Comparison of ENCODE assay signal across 14 mouse cellular contexts in the genomic region with DNA sequence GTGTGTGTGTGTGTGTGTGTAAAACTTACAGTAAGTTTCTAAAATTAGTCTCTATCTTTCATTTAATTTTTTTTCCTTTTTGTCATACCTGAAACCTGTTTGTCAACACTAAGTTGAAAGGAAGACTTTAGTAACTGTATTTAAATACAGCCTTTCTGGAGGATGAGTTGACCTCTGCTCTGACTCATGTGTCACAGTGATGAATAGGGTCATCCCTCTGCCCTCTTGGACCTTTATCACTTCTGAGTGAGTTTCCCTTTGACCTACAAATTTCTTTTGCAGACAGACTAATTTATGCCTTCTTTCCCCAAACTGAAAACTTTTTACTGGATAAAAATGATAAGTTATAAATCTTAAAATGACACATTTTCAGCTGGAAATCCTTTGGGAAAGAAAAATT.
A peak's percentile ranks its signal among the peaks of the same experiment; 100 is the strongest.
DNase-seq lines count a peak whose midpoint lies in the region.
"Had no signal": no experiment of that assay in that cellular context is flagged by ENCODE, and none has a peak within 500 bp of the region (broad histone marks: within the 10 kb centered on the region; RNA-seq: fewer than 3 reads in every experiment).

No protein-coding gene starts in this region.

- peak; percentile 59 for DNase-seq in adrenal gland, adult 2 months
- no peak for DNase-seq in adrenal gland, postnatal 25 days
- peak; percentile 17 for DNase-seq in adrenal gland, adult 8-10 months
- peak; percentile 70 for DNase-seq in embryo, embryonic 10 days (ENCODE audit: low spot score)
- DNase-seq in mesoderm, embryonic 11.5 days (ENCODE audit: low read depth, low spot score) = peak; percentile 50
- no peak for DNase-seq in ovary, postnatal 10 days (ENCODE audit: low spot score)
- no peak for DNase-seq in layer of hippocampus, postnatal 14 days (ENCODE audit: low spot score in 2 of 2)
- DNase-seq: cerebellum, adult 11-12 months; cerebellum, adult 9-10 months; cerebellum, postnatal 25 days; gastrocnemius, postnatal 36 days; heart, adult 11 months; heart, postnatal 10 days; heart, postnatal 4 days had no signal

Comparison
In these comparisons a context has a peak if more than half of its experiments do, and no peak if none do; other contexts are left out.
1. DNase-seq: peak in adrenal gland, adult 2 months (single experiment), adrenal gland, adult 8-10 months (single experiment), embryo, embryonic 10 days (single experiment) and mesoderm, embryonic 11.5 days (single experiment); none in adrenal gland, postnatal 25 days (single experiment), ovary, postnatal 10 days (single experiment) and layer of hippocampus, postnatal 14 days (0 of 2).